Mouse (Mus musculus) spleen, postnatal 4 days (tissue): ENCODE results near the gene Arrdc1.

Experiments
- DNase-seq, 2 experiments: peaks; one replicate each; pipeline ENCODE4 v3.0.0; 2022; ENCODE audit warnings: low spot score in 2 of 2

The Arrdc1 gene

DNA sequence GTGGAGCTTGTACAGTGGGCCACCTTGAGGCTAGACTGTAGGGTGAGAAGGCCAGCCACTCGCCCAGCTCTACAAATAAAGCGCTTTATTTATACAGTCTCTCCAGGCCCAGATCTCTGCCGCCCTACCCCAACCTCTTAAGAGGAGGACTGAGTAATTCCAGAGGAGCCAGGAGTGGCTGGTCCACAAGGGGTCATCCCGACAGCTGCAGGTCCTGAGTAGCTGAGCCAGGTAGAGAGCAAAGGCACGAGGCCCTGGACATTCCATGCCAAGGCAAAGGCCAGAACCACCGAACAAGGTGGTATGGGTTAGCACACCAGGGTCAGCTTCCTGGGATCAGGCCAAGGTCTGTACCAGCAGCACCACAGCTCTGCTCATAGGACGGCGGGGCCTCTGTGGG is 9.8 kb downstream of the Arrdc1 start:
- DNase-seq = peak in 1 of 2 experiments; percentile 57

GRCm38 (mm10) chr2:24923561-24923960 is 11.5 kb downstream of the Arrdc1 start:
- DNase-seq = no peak

- no peak for DNase-seq
These were observed 15.2 kb downstream of the Arrdc1 start for GRCm38 (mm10) chr2:24919839-24920175.

DNA sequence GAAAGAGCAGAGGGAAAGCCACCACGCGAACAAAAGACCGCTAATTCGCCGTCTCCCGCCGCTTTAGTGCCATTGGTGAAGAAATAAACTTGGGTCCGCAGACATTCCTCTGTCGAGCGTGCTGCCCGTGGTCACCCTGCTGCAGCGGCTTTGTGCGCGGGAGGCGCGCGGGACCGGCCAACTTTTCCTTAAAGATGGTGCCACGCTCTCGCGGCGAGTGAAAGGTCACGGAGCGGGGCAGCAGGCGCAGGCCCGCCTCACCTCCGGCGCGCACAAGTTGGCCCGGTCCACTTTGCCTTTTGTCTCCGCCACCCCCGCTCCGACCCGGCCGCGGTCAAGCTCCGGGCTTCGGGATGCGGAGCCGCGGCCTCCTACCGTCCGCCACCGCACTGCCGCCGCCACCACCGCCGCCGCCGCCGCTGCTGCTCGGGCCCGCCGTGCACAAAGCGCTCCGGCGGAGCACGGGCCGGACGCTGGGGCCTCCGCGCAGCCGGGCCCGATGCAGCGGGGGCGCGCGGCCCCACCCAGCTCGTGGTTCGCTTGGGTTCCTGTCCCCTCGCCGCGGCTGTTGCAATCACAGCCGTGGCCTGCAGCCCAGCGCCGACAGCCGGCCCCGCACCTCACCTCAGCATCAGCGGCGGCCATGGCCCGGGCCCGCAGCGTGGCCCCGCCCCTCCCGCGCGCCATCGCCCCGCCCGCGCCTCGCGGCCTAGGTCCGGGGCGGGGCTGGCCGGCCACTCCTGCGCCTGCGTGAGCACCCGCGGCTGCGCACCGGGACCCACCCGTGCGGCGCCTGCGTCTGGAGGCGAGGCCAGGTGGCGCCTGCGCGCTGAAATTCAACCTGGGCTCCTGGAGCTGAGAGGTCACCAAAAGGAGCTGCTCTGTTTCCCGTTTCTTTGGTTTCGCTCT is 15.9 kb downstream of the Arrdc1 start, which contains the start of gene Ehmt1:
Gene Ehmt1, minus strand, starts transcription at position 685 of the 909 bp plus-strand sequence.
- peak; percentile 96 to 98 for DNase-seq

DNA sequence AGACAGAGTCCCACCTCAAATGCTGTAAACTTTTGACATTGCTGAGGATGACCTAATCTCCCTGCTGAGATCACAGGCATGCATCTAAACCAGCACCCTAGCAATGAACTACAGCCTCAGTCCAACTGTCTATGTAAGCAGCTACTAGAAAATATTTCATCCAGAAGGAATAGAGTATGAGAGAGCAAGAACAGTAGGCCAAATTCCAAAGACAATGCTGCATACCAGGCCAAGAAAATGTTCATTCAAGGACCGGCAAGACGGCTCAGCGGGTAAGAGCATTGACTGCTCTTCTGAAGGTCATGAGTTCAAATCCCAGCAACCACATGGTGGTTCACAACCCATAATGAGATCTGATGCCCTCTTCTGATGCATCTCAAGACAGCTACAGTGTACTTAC is 20.3 kb downstream of the Arrdc1 start:
- no peak for DNase-seq

DNA sequence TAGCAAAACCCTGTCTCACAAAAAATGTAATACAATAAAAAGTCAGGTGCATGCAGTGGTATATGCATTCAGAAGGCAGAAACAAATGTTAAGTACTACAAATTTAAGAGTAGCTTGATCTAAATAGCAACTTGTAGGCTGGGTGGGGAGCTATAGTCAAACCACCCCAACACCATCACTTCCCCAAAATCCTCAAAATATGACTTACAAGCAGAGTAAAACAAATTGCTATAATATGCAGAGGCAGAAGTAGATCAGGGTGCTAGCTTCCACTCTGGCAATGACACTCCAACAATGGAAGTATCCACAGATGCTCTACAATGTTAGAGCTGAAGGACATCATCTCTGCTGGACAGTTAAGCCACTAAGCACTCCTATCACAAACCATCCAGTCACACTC is 22.5 kb downstream of the Arrdc1 start:
- DNase-seq = no peak

DNA sequence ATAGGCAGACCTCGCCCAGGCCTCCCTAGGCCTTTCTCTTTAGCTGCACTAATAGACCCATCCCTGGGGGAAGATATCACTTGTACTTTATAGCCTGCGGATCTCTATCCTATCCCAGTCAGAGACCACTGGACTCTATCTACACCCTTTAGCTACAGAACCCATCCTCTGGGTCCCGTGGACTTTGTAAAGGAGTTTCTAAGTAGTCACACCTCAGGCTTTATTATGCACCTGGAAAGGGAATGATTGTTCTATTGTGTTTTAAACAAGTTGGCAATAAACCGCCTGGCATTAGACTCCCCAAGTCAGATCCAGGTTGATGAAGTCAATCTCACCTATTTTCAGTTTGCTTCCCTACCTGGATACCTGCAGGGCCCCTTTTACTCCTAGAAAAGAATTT is 22.9 kb downstream of the Arrdc1 start:
- no peak for DNase-seq

DNA sequence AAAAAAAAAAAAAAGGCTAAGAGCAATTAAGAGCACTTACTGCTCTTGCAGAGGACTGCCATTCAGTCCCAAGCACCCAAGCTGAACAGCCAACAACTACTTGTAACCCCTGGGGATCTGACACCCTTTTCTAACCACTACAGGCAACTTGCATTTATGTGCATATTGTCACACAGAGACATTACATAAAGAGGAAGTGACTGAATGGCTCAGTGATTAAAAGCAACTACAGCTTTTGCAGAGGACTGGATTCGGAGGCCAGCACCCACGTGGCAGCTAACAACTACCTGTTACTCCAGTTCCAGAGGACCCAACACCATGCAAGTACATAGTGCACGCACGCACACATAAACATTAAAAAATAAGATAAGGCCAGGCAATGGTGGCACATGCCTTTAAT is 24.6 kb downstream of the Arrdc1 start:
- no peak for DNase-seq

GRCm38 (mm10) chr2:24905653-24906155 is 29.3 kb downstream of the Arrdc1 start:
- no peak for DNase-seq

GRCm38 (mm10) chr2:24904823-24905652 is 30.0 kb downstream of the Arrdc1 start:
- DNase-seq = no peak

- DNase-seq = no peak
These were observed 32.1 kb downstream of the Arrdc1 start for GRCm38 (mm10) chr2:24902999-24903398.

DNA sequence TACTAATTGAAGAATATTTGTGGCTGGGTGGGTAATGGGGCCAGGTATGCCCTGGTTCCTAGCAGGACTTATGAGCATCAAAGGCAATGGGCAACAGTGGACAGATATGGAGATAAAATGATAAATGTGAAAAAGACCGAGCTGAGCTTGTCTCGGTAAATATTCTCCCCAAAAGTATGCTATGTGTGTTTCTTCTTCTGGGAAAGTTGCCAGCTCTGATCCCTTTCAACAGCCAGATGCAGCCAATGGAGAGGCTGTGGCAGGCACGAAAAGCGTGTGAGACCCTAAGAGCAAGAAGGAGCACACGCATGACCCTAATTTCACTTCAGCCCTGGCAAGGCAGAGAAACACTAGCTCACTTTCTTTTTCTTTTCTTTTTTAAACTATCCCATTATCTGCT is 34.0 kb downstream of the Arrdc1 start:
- no peak for DNase-seq

- no peak for DNase-seq
These were observed 35.8 kb downstream of the Arrdc1 start for GRCm38 (mm10) chr2:24899292-24899691.

DNA sequence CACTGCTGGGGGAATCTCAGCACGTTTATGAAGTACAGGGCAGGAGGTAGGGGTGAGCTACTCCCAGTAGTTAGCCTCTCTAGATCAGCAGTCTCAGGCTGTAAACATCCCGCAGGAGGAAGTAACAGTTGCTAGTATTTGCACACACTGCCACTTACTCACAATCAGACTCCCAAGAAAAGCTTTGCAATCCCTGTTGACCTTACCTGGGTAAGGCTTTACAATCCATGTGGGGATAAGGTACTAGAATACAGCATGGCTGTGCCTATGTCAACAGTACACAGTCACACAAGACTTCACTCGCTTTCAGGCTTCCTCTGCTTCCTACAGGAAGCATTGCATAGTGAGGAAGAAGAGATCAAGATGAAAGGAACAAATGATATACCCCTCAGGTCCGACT is 38.3 kb downstream of the Arrdc1 start:
- DNase-seq = no peak

- DNase-seq = no peak
These were observed 40.8 kb downstream of the Arrdc1 start for GRCm38 (mm10) chr2:24894211-24894610.

GRCm38 (mm10) chr2:24892318-24892717 is 42.7 kb downstream of the Arrdc1 start:
- no peak for DNase-seq

GRCm38 (mm10) chr2:24890541-24891447 is 44.3 kb downstream of the Arrdc1 start:
- no peak for DNase-seq

- peak in 1 of 2 experiments; percentile 65 for DNase-seq
These were observed 46.2 kb downstream of the Arrdc1 start for GRCm38 (mm10) chr2:24888895-24889294.

- no peak for DNase-seq
These were observed 54.4 kb downstream of the Arrdc1 start for GRCm38 (mm10) chr2:24880686-24881085.
